ENCODE assay signal across 8 mouse cellular contexts in the genomic region with DNA sequence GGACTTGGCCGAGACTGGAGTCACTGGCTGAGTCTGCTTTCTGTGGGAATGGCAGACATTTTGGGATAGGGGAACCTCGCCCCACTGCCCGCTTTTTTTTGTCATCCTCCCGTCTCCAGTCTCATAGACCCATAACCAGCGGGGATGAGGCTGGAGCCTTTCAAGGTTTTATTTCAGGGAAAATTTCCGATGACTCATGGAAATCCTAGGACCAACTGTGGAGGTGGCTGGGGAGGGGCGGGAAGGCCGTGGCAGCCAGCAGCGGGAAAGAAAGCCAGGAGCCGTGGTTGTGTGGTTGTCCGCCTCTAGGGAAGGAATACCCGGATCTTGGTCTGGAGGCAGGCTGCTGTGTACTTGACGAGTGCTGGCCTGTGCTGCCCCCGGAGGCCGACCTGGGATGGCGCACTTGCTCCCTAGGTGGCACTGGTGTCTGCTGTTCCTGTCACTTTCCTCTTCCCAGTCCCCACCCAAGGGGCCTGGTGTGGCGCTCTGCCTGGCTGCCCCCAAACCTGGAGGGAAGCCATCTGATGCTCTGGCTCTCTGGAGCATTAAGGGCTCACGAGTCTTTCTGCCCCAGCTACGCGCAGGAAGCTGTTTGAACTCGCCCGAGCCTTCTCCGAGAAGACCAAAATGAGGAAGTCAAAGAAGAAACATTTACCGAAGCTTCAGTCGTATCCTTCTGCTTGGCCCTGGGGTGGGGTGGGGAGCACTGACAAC. TPM values are rescaled to one million over a fixed set of nuclear protein-coding genes. Genes with fewer than 3 reads are reported as not detected.
DNase-seq lines count a peak whose midpoint lies in the region; ATAC-seq lines count a peak whose summit lies in the region.

No protein-coding gene starts in this region.

- peak overlapping the region; percentile 76 for H3K27ac ChIP-seq in hindbrain, embryonic 14.5 days

- peaks cover 26% of the 10 kb centered on the region for H3K36me3 ChIP-seq in hindbrain, embryonic 14.5 days (replicated peaks; ENCODE audit: control insufficient read depth, insufficient read depth)

- peak; percentile 97 for DNase-seq in Muller cell, postnatal 12 days (ENCODE audit: inconsistent ontology term)
- DNase-seq in cerebellum, adult 9-11 months = peak; percentile 95
- peak; percentile 65 to 73 for DNase-seq in frontal cortex, postnatal 25 days (ENCODE audit: low spot score in 2 of 2)
- DNase-seq in hindbrain, embryonic 14.5 days (ENCODE audit: low spot score) = peak; percentile 75
- peak; percentile 72 to 79 for DNase-seq in layer of hippocampus, postnatal 36 days
- peak; percentile 92 for DNase-seq in lung, postnatal 25 days (ENCODE audit: low spot score)
- DNase-seq in retina, adult 2 months (ENCODE audit: low read depth, low spot score) = peak; percentile 75
- peak; percentile 84 for DNase-seq in thymus, postnatal 25 days

- H3K9me3 ChIP-seq in hindbrain, embryonic 14.5 days (ENCODE audit: control insufficient read depth, low read length) = no peaks in the 10 kb centered on the region

- no peak overlapping the region for H3K4me3 ChIP-seq in hindbrain, embryonic 14.5 days (replicated peaks; ENCODE audit: low read length)

- 14% methylated on average over 25 of the region's 25 CpGs for WGBS in hindbrain, embryonic 14.5 days

- peaks cover 18% of the 10 kb centered on the region for H3K4me1 ChIP-seq in hindbrain, embryonic 14.5 days (replicated peaks; ENCODE audit: control insufficient read depth, insufficient read depth, low read length)

- peaks cover 16% of the 10 kb centered on the region for H3K27me3 ChIP-seq in hindbrain, embryonic 14.5 days (ENCODE audit: control insufficient read depth, insufficient read depth, low read length)

- H3K9ac ChIP-seq in hindbrain, embryonic 14.5 days = peak overlapping the region; percentile 51

- peak overlapping the region; percentile 44 for H3K4me2 ChIP-seq in hindbrain, embryonic 14.5 days (replicated peaks)

- ATAC-seq in hindbrain, embryonic 14.5 days (ENCODE audit: low FRiP score) = peak; percentile 90

RNA-seq across cellular contexts. Expression of gene Mrps23, which starts 16.6 kb away (rescaled TPM):
- polyA plus RNA-seq in hindbrain, embryonic 14.5 days (2014; fragmentation: Nextera tagmentation; extraction: Ambion mirVana) = 67.8 and 68.7 TPM in 2 replicates
- total RNA-seq in layer of hippocampus, postnatal 36 days (2021) = 10 to 100 TPM; 67.6 to 78.7 TPM
